Mouse (Mus musculus) kidney, adult 2 months (tissue): Measurements from ENCODE around the gene Olfr20.

Experiments
- CTCF ChIP-seq: fragments of 200-500 bp; conservative IDR thresholded peaks from 2 replicates; pipeline ENCODE4 v1.5.1; 2011; ENCODE audit warnings: low read depth, mild to moderate bottlenecking, control low read depth, low read length, moderate library complexity, mixed read lengths; ENCODE audit not compliant: insufficient read depth, insufficient read length
- POLR2A ChIP-seq: fragments of 200-500 bp; IDR thresholded peaks from one replicate; pipeline ENCODE4 v1.6.1; 2011; ENCODE audit warnings: low read depth, low read length, control low read depth

DNA sequence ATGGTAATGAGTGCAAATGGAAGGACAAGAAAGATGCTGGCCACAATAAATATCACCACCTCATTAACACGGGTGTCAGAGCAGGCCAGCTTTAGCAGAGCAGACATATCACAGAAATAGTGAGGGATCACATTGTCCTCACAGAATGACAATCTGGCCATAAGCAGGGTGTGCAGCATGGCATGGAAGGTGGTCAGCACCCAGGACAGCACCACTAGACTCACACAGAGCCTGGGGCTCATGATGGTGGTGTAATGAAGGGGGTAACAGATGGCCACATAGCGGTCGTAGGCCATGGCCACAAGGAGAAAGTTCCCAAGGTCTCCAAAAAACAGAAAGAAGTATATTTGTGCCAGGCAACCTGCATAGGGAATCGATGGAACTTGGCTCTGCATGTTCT, 44.8 kb downstream of the Olfr20 start:
- TF ChIP-seq CTCF: no peak
- TF ChIP-seq POLR2A: no peak
